Mouse (Mus musculus): ENCODE data around the gene Furin. TPM values are rescaled to one million over a fixed set of nuclear protein-coding genes. Genes with fewer than 3 reads are reported as not detected.

Furin gene
- total and polyA plus RNA-seq, 2 experiments from 2014 or later, result 18.9 to 67.6 TPM

DNA sequence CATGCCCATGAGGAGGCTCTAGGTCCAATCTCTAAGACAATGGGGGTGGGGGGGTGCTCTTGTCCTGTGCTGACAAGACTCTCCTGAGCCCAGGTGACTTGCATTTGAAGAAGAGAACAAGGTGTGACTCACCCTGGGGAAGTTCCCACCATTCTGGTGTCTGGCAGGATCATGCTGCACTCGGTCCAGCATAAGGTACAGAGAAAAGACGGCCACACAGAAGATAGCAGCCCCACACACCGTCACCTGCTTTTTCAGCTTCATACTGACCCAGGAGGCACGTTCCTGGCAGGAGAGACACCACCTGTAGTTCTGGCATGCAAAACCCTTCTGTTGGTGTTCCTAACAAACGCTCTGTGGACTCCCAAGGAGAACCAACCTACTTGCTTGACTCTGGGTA is 35.8 kb downstream of the Furin start:
- H3K9ac ChIP-seq (replicated peaks; ENCODE audit: low read depth, low read length), result no peak overlapping the region
- peaks cover 31% of the 10 kb centered on the region for H3K36me3 ChIP-seq (replicated peaks; ENCODE audit: control insufficient read depth, insufficient read depth, low read length)
- H3K27ac ChIP-seq (ENCODE audit: low read depth), result 0 out of 2 replicates have a peak overlapping the region, but pooled peaks have one; percentile 40
- peak overlapping the region; percentile 87 for H3K4me2 ChIP-seq (ENCODE audit: low read depth, low read length)
- H3K9me3 ChIP-seq (replicated peaks; ENCODE audit: control insufficient read depth, low read length), result no peaks in the 10 kb centered on the region
- 68% methylated on average over 5 of the region's 5 CpGs for WGBS
- ATAC-seq (ENCODE audit: insufficient read depth, low read depth) (no peak), DNase-seq (ENCODE audit: low spot score) (no peak)
- no peak for TF ChIP-seq CTCF (IDR thresholded peaks at IDR 0.05; ENCODE audit: low read depth)
- TF ChIP-seq EP300 (IDR thresholded peaks at IDR 0.05; ENCODE audit: low read depth), result no peak
- 0 out of 2 replicates have a peak overlapping the region, but pooled peaks have one; percentile 92 for H3K4me3 ChIP-seq (ENCODE audit: low read depth, low read length)
- H3K4me1 ChIP-seq (ENCODE audit: control insufficient read depth, insufficient read depth), result 0 out of 2 replicates have a peak, but pooled peaks cover 10% of the 10 kb centered on the region
- H3K27me3 ChIP-seq (ENCODE audit: control insufficient read depth, insufficient read depth, low read length), result no peaks in the 10 kb centered on the region

DNA sequence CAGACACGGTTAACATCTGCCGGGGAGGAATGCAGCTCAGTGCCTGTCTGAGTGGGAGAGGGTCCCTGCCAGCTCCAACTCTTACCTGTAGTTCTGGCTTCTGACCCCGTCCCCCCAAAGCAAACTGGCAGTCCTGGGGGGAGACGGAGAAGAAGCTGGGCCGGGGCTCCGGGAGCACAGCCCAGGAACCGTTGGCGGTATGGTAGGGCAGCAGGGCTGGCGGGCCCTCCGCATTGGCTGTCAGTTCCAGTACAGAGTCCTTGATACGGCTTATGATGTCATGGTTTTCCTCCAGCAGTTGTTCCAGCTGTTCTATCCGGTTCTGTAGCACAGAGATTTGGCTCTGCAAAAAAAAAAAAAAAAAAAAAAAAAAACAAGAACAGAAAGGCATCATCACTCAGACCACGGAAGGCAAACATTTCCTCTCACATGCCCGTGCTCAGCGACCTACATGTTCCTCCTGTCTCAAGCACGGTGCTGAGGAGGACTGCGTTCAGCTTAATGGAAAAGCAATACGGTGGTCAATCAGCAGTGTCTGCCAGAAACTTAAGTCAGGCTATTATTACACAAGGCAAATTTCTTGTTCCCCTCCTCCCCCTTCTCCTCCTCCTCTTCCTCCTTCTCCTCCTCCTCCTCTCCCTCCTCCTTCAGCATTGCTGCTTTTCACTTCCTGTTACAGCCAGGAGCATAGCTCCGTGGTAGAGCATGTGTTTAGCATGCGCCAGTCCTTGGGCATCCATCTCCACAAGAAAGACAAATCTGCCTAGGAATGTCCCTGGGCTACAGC is 36.4 kb downstream of the Furin start:
- Histone ChIP-seq H3K4me3 (ENCODE audit: low read depth, low read length) (no peak overlapping the region), H3K4me1 (ENCODE audit: control insufficient read depth, insufficient read depth) (0 out of 2 replicates have a peak, but pooled peaks cover 10% of the 10 kb centered on the region), H3K36me3 (replicated peaks; ENCODE audit: control insufficient read depth, insufficient read depth, low read length) (peaks cover 37% of the 10 kb centered on the region), H3K27ac (ENCODE audit: low read depth) (peak overlapping the region; percentile 50), H3K9ac (replicated peaks; ENCODE audit: low read depth, low read length) (peak overlapping the region; percentile 31; the same call in 1 of the 2 replicates), H3K4me2 (ENCODE audit: low read depth, low read length) (peak overlapping the region; percentile 87; the same call in 1 of the 2 replicates), H3K27me3 (ENCODE audit: control insufficient read depth, insufficient read depth, low read length) (no peaks in the 10 kb centered on the region), H3K9me3 (replicated peaks; ENCODE audit: control insufficient read depth, low read length) (no peaks in the 10 kb centered on the region)
- ATAC-seq (ENCODE audit: insufficient read depth, low read depth) (peak; percentile 31; the same call in 1 of the 2 replicates), DNase-seq (ENCODE audit: low spot score) (peak; percentile 47)
- WGBS, result 57% methylated on average over 20 of the region's 20 CpGs
- TF ChIP-seq EP300 (IDR thresholded peaks at IDR 0.05; ENCODE audit: low read depth), result no peak
- TF ChIP-seq CTCF (IDR thresholded peaks at IDR 0.05; ENCODE audit: low read depth), result no peak

DNA sequence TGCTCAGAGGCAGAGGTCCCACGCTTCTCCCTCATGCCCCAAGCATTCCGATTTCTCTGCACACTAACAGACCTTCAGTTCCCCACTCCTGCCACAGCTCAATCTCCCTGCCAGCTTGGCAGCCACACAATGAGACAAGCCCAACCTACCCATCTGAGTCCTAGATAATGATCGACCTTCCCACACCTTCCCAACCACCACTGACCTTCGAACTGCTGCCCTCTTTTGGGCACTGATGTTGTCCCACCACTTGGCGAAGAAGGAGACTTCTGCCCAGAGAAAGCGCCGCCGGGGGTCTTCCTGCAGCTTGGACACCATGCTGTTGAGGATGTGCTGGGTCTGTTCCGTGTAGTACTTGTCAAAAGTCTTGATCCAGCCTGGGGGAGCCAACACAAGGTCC is 37.2 kb downstream of the Furin start:
- Histone ChIP-seq H3K9me3 (replicated peaks; ENCODE audit: control insufficient read depth, low read length) (no peaks in the 10 kb centered on the region), H3K9ac (replicated peaks; ENCODE audit: low read depth, low read length) (no peak overlapping the region), H3K4me3 (ENCODE audit: low read depth, low read length) (no peak overlapping the region), H3K27ac (ENCODE audit: low read depth) (peak overlapping the region; percentile 50; the same call in 1 of the 2 replicates), H3K4me1 (ENCODE audit: control insufficient read depth, insufficient read depth) (0 out of 2 replicates have a peak, but pooled peaks cover 10% of the 10 kb centered on the region), H3K36me3 (replicated peaks; ENCODE audit: control insufficient read depth, insufficient read depth, low read length) (peaks cover 46% of the 10 kb centered on the region), H3K27me3 (ENCODE audit: control insufficient read depth, insufficient read depth, low read length) (no peaks in the 10 kb centered on the region), H3K4me2 (ENCODE audit: low read depth, low read length) (no peak overlapping the region)
- WGBS, result 89% methylated on average over 9 of the region's 9 CpGs
- DNase-seq (ENCODE audit: low spot score) (no peak), ATAC-seq (ENCODE audit: insufficient read depth, low read depth) (no peak)
- TF ChIP-seq CTCF (IDR thresholded peaks at IDR 0.05; ENCODE audit: low read depth) (no peak), EP300 (IDR thresholded peaks at IDR 0.05; ENCODE audit: low read depth) (no peak)

DNA sequence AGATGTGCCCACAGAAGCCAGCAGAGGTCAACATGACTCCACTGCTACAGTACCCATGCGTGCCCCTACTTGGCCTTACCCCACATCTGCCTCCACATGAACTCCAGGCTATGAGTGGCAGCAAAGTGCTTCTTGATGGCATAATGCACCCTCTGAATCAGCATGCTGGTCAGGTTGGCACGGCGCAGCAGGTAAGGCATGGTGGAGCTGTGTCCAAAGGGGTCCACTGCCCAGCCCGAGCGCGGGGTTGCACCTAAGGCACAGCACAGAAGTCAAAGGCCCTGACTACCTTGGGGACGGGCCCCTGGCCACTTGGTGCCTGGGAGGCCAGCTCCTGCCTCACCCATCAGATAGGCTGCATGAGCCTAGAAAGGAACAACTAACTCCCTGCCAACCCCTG is 38.0 kb downstream of the Furin start:
- ATAC-seq (ENCODE audit: insufficient read depth, low read depth), result no peak
- no peak for DNase-seq (ENCODE audit: low spot score)
- Histone ChIP-seq H3K4me2 (ENCODE audit: low read depth, low read length) (no peak overlapping the region), H3K4me1 (ENCODE audit: control insufficient read depth, insufficient read depth) (0 out of 2 replicates have a peak, but pooled peaks cover 10% of the 10 kb centered on the region), H3K27me3 (ENCODE audit: control insufficient read depth, insufficient read depth, low read length) (no peaks in the 10 kb centered on the region), H3K27ac (ENCODE audit: low read depth) (no peak overlapping the region), H3K9me3 (replicated peaks; ENCODE audit: control insufficient read depth, low read length) (no peaks in the 10 kb centered on the region), H3K4me3 (ENCODE audit: low read depth, low read length) (no peak overlapping the region), H3K36me3 (replicated peaks; ENCODE audit: control insufficient read depth, insufficient read depth, low read length) (peaks cover 53% of the 10 kb centered on the region), H3K9ac (replicated peaks; ENCODE audit: low read depth, low read length) (no peak overlapping the region)
- TF ChIP-seq CTCF (IDR thresholded peaks at IDR 0.05; ENCODE audit: low read depth), result no peak
- TF ChIP-seq EP300 (IDR thresholded peaks at IDR 0.05; ENCODE audit: low read depth), result no peak
- WGBS, result 95% methylated on average over 7 of the region's 7 CpGs

GRCm38 (mm10) chr7:80365759-80366158 is 39.5 kb downstream of the Furin start:
- TF ChIP-seq EP300 (IDR thresholded peaks at IDR 0.05; ENCODE audit: low read depth) (no peak), CTCF (IDR thresholded peaks at IDR 0.05; ENCODE audit: low read depth) (no peak)
- Histone ChIP-seq H3K4me2 (ENCODE audit: low read depth, low read length) (no peak overlapping the region), H3K9me3 (replicated peaks; ENCODE audit: control insufficient read depth, low read length) (no peaks in the 10 kb centered on the region), H3K4me3 (ENCODE audit: low read depth, low read length) (no peak overlapping the region), H3K9ac (replicated peaks; ENCODE audit: low read depth, low read length) (no peak overlapping the region), H3K27ac (ENCODE audit: low read depth) (no peak overlapping the region), H3K4me1 (ENCODE audit: control insufficient read depth, insufficient read depth) (0 out of 2 replicates have a peak, but pooled peaks cover 10% of the 10 kb centered on the region), H3K36me3 (replicated peaks; ENCODE audit: control insufficient read depth, insufficient read depth, low read length) (peaks cover 68% of the 10 kb centered on the region), H3K27me3 (ENCODE audit: control insufficient read depth, insufficient read depth, low read length) (no peaks in the 10 kb centered on the region)
- DNase-seq (ENCODE audit: low spot score), result no peak
- WGBS, result 27% methylated on average over 2 of the region's 2 CpGs
- no peak for ATAC-seq (ENCODE audit: insufficient read depth, low read depth)
